Mouse (Mus musculus) small intestine, adult 2 months (tissue): ENCODE data around the gene Hist2h2aa2.

Source experiments
- CTCF ChIP-seq: fragments of 200-500 bp; IDR thresholded peaks from 2 replicates; pipeline ENCODE4 v1.5.1; 2012; ENCODE audit warnings: low read depth, mild to moderate bottlenecking, control low read depth, inconsistent platforms, low read length, moderate library complexity, mixed read lengths; ENCODE audit not compliant: insufficient replicate concordance, insufficient read length; ENCODE audit errors: extremely low read depth
- POLR2A ChIP-seq: fragments of 200-500 bp; IDR thresholded peaks from 2 replicates; pipeline ENCODE4 v1.6.1; 2012; ENCODE audit warnings: low read depth, mild to moderate bottlenecking, control low read depth, inconsistent platforms, low read length, moderate library complexity

- no peak for TF ChIP-seq CTCF
- no peak for TF ChIP-seq POLR2A
Measured at GRCm38 (mm10) chr3:96240799-96241197, 722 bp upstream of the Hist2h2aa2 start.
